ENCODE assay signal across 7 mouse cellular contexts in genomic region chr17:34980655-34981054, GRCm38 (mm10). TPM values are rescaled to one million over a fixed set of nuclear protein-coding genes. Genes with fewer than 3 reads are reported as not detected.
DNase-seq lines count a peak whose midpoint lies in the region; ATAC-seq lines count a peak whose summit lies in the region.

No protein-coding gene starts in this region.

- peaks cover 4% of the 10 kb centered on the region for H3K4me1 ChIP-seq in hindbrain, embryonic 11.5 days (replicated peaks; ENCODE audit: control insufficient read depth, insufficient read depth, low read length)
- peaks cover 10% of the 10 kb centered on the region for H3K4me1 ChIP-seq in liver, embryonic 11.5 days (replicated peaks; ENCODE audit: control insufficient read depth, insufficient read depth, low read length)
- peaks cover 29% of the 10 kb centered on the region for H3K4me1 ChIP-seq in neural tube, embryonic 13.5 days (replicated peaks)

- H3K27ac ChIP-seq in hindbrain, embryonic 11.5 days (ENCODE audit: low read depth, low read length) = peak overlapping the region; percentile 61
- peak overlapping the region; percentile 98 for H3K27ac ChIP-seq in liver, embryonic 11.5 days (ENCODE audit: low read depth, low read length)
- H3K27ac ChIP-seq in neural tube, embryonic 13.5 days (replicated peaks) = no peak overlapping the region

- H3K36me3 ChIP-seq in hindbrain, embryonic 11.5 days (ENCODE audit: control insufficient read depth, insufficient read depth, low read length) = peaks cover under 1% of the 10 kb centered on the region; the same call in 1 of the 2 replicates
- H3K36me3 ChIP-seq in liver, embryonic 11.5 days (ENCODE audit: control insufficient read depth, insufficient read depth, low read length) = peaks cover 8% of the 10 kb centered on the region
- H3K36me3 ChIP-seq in neural tube, embryonic 13.5 days = peaks cover 8% of the 10 kb centered on the region

- H3K9ac ChIP-seq in hindbrain, embryonic 11.5 days (ENCODE audit: low read depth, low read length) = peak overlapping the region; percentile 54; the same call in 1 of the 2 replicates
- H3K9ac ChIP-seq in liver, embryonic 11.5 days (ENCODE audit: low read depth, low read length) = peak overlapping the region; percentile 96
- H3K9ac ChIP-seq in neural tube, embryonic 13.5 days = peak overlapping the region; percentile 89

- peak overlapping the region; percentile 60 for H3K4me3 ChIP-seq in hindbrain, embryonic 11.5 days (ENCODE audit: low read depth, low read length)
- H3K4me3 ChIP-seq in liver, embryonic 11.5 days (ENCODE audit: low read depth, low read length) = peak overlapping the region; percentile 94
- H3K4me3 ChIP-seq in neural tube, embryonic 13.5 days = peak overlapping the region; percentile 75

- peak overlapping the region; percentile 88 for H3K4me2 ChIP-seq in hindbrain, embryonic 11.5 days (replicated peaks; ENCODE audit: low read depth, low read length)
- H3K4me2 ChIP-seq in liver, embryonic 11.5 days = peak overlapping the region; percentile 91
- peak overlapping the region; percentile 96 for H3K4me2 ChIP-seq in neural tube, embryonic 13.5 days

- DNase-seq in 3134 (ENCODE audit: extremely low read depth, insufficient read length, low spot score) = peak; percentile 62
- DNase-seq in B cell, adult 2 months = peak; percentile 38 to 48
- peak; percentile 70 for DNase-seq in embryo, embryonic 11 days
- DNase-seq in hindbrain, embryonic 11.5 days (ENCODE audit: low spot score) = peak; percentile 37
- DNase-seq in liver, embryonic 11.5 days (ENCODE audit: low spot score) = no peak
- no peak for DNase-seq in testis, postnatal 14 days (ENCODE audit: low spot score)

- H3K9me3 ChIP-seq in hindbrain, embryonic 11.5 days (ENCODE audit: control insufficient read depth, low read length) = no peaks in the 10 kb centered on the region
- H3K9me3 ChIP-seq in liver, embryonic 11.5 days (ENCODE audit: control insufficient read depth, low read length) = no peaks in the 10 kb centered on the region
- H3K9me3 ChIP-seq in neural tube, embryonic 13.5 days = no peaks in the 10 kb centered on the region

- no peaks in the 10 kb centered on the region for H3K27me3 ChIP-seq in hindbrain, embryonic 11.5 days (ENCODE audit: control insufficient read depth, insufficient read depth, low read length)
- H3K27me3 ChIP-seq in liver, embryonic 11.5 days (replicated peaks; ENCODE audit: control insufficient read depth, insufficient read depth, low read length) = no peaks in the 10 kb centered on the region
- H3K27me3 ChIP-seq in neural tube, embryonic 13.5 days = no peaks in the 10 kb centered on the region

- no peak for ATAC-seq in hindbrain, embryonic 11.5 days (ENCODE audit: low FRiP score)
- ATAC-seq in liver, embryonic 11.5 days (replicated peaks; ENCODE audit: low FRiP score) = no peak
- ATAC-seq in neural tube, embryonic 13.5 days (ENCODE audit: low read depth) = no peak

- 16% methylated on average over 2 of the region's 2 CpGs for WGBS in hindbrain, embryonic 11.5 days
- 12% methylated on average over 2 of the region's 2 CpGs for WGBS in liver, embryonic 11.5 days
- 15% methylated on average over 2 of the region's 2 CpGs for WGBS in neural tube, embryonic 13.5 days

RNA-seq across cellular contexts. Expression of gene Lsm2, which starts 1.0 kb away (rescaled TPM):
- polyA plus RNA-seq in hindbrain, embryonic 11.5 days (2014; fragmentation: Nextera tagmentation; extraction: Ambion mirVana) = 188 and 207 TPM in 2 replicates
- polyA plus RNA-seq in liver, embryonic 11.5 days (2014; fragmentation: Nextera tagmentation; extraction: Ambion mirVana) = 304 and 315 TPM in 2 replicates
- 99.4 and 99.8 TPM in 2 replicates for polyA plus RNA-seq in neural tube, embryonic 13.5 days (2015; fragmentation: Nextera tagmentation; extraction: Ambion mirVana)

RNA-seq across cellular contexts. Expression of gene Hspa1l, which starts 8.2 kb away (rescaled TPM):
- 0.93 and 1.2 TPM in 2 replicates for polyA plus RNA-seq in hindbrain, embryonic 11.5 days (2014; fragmentation: Nextera tagmentation; extraction: Ambion mirVana)
- polyA plus RNA-seq in liver, embryonic 11.5 days (2014; fragmentation: Nextera tagmentation; extraction: Ambion mirVana) = 0.66 and 1.5 TPM in 2 replicates
- polyA plus RNA-seq in neural tube, embryonic 13.5 days (2015; fragmentation: Nextera tagmentation; extraction: Ambion mirVana) = 1.5 and 2.2 TPM in 2 replicates

RNA-seq across cellular contexts. Expression of gene Hspa1a, which starts 8.7 kb away (rescaled TPM):
- polyA plus RNA-seq in hindbrain, embryonic 11.5 days (2014; fragmentation: Nextera tagmentation; extraction: Ambion mirVana) = 0.93 and 1.4 TPM in 2 replicates
- polyA plus RNA-seq in liver, embryonic 11.5 days (2014; fragmentation: Nextera tagmentation; extraction: Ambion mirVana) = 4.7 and 5.7 TPM in 2 replicates
- 6.0 and 6.3 TPM in 2 replicates for polyA plus RNA-seq in neural tube, embryonic 13.5 days (2015; fragmentation: Nextera tagmentation; extraction: Ambion mirVana)

RNA-seq across cellular contexts. Expression of gene Gm20481, which starts 10.9 kb away (rescaled TPM):
- polyA plus RNA-seq in hindbrain, embryonic 11.5 days (2014; fragmentation: Nextera tagmentation; extraction: Ambion mirVana) = 0.49 TPM in 1 of 2 replicates, not detected in the other
- not detected in 2 replicates for polyA plus RNA-seq in liver, embryonic 11.5 days (2014; fragmentation: Nextera tagmentation; extraction: Ambion mirVana)
- polyA plus RNA-seq in neural tube, embryonic 13.5 days (2015; fragmentation: Nextera tagmentation; extraction: Ambion mirVana) = not detected in 2 replicates

RNA-seq across cellular contexts. Expression of gene Vars, which starts 20.1 kb away (rescaled TPM):
- polyA plus RNA-seq in hindbrain, embryonic 11.5 days (2014; fragmentation: Nextera tagmentation; extraction: Ambion mirVana) = 69.1 and 71.7 TPM in 2 replicates
- 234 and 245 TPM in 2 replicates for polyA plus RNA-seq in liver, embryonic 11.5 days (2014; fragmentation: Nextera tagmentation; extraction: Ambion mirVana)
- polyA plus RNA-seq in neural tube, embryonic 13.5 days (2015; fragmentation: Nextera tagmentation; extraction: Ambion mirVana) = 57.9 and 58.2 TPM in 2 replicates

Comparison
In these comparisons a context has a peak if more than half of its experiments do, and no peak if none do; other contexts are left out.
1. DNase-seq: peak in 3134 (single experiment), B cell, adult 2 months (2 of 2), embryo, embryonic 11 days (single experiment) and hindbrain, embryonic 11.5 days (single experiment); none in liver, embryonic 11.5 days (single experiment) and testis, postnatal 14 days (single experiment).
2. Peak in every context shown above with its lines, with median percentiles within 50 percentile points of each other: H3K4me2 ChIP-seq, H3K4me3 ChIP-seq and H3K9ac ChIP-seq.